Mouse (Mus musculus) liver, postnatal 0 days (tissue): ENCODE data around the gene Bicra. TPM values are rescaled to one million over a fixed set of nuclear protein-coding genes. Genes with fewer than 3 reads are reported as not detected.

ENCODE experiments used
- ATAC-seq: fragments of 200-750 bp; cut with Nextera tagmentation; 2 replicates; pipeline ENCODE4 v1.8.0; 2017; ENCODE audit warnings: mild to moderate bottlenecking, moderate library complexity
- DNase-seq: peaks from one replicate; pipeline ENCODE4 v3.0.0-alpha.2; 2016
- H3K27ac ChIP-seq: fragments of 300-500 bp; sonication (generic); 2 replicates; pipeline ENCODE4 v1.5.1; 2014; ENCODE audit warnings: antibody characterized with exemption, moderate library complexity, mild to moderate bottlenecking, low read depth
- H3K27me3 ChIP-seq: fragments of 300-500 bp; sonication (generic); 2 replicates; pipeline ENCODE4 v1.6.1; 2014; ENCODE audit warnings: low read length, control low read depth, mixed read lengths; ENCODE audit not compliant: insufficient read depth
- H3K36me3 ChIP-seq: fragments of 300-500 bp; sonication (generic); replicated peaks from 2 replicates; pipeline ENCODE4 v1.6.1; 2014; ENCODE audit warnings: mild to moderate bottlenecking, control low read depth, low read length, moderate library complexity, mixed read lengths; ENCODE audit not compliant: insufficient read depth
- H3K4me1 ChIP-seq: fragments of 300-500 bp; sonication (generic); 2 replicates; pipeline ENCODE4 v1.6.1; 2014; ENCODE audit warnings: antibody characterized with exemption, mild to moderate bottlenecking, control low read depth; ENCODE audit not compliant: insufficient read depth
- H3K4me2 ChIP-seq: fragments of 300-500 bp; sonication (generic); 2 replicates; pipeline ENCODE4 v1.6.1; 2014; ENCODE audit warnings: low read depth, mild to moderate bottlenecking, low read length, moderate library complexity, mixed read lengths
- H3K4me3 ChIP-seq: fragments of 300-500 bp; sonication (generic); 2 replicates; pipeline ENCODE4 v1.5.1; 2014; ENCODE audit warnings: low read depth, low read length
- H3K9ac ChIP-seq: fragments of 300-500 bp; sonication (generic); replicated peaks from 2 replicates; pipeline ENCODE4 v1.6.1; 2014; ENCODE audit warnings: mild to moderate bottlenecking, moderate library complexity
- H3K9me3 ChIP-seq: fragments of 300-500 bp; sonication (generic); 2 replicates; pipeline ENCODE4 v1.6.1; 2016; ENCODE audit warnings: mild to moderate bottlenecking, control low read depth, low read length, mixed read lengths
- CTCF ChIP-seq: sonication (generic); IDR thresholded peaks from 2 replicates; pipeline ENCODE4 v1.5.1; 2016; ENCODE audit warnings: antibody characterized with exemption, low read depth
- EP300 ChIP-seq: IDR thresholded peaks from 2 replicates; pipeline ENCODE4 v1.6.1; 2016; ENCODE audit warnings: antibody characterized with exemption, low read depth, mild to moderate bottlenecking
- WGBS: fragments of 180-500 bp; shearing (Covaris S2); extraction: QIAGEN DNeasy Blood & Tissue Kit; methylation state at CpG from one replicate; pipeline ENCODE4 v1.1.7; 2014; ENCODE audit not compliant: insufficient replicate concordance; 5-methylcytosine and 5-hydroxymethylcytosine counted together
- polyA plus RNA-seq: library from polyadenylated mRNA; unstranded; fragments of >200 nt; fragmentation: Nextera tagmentation; extraction: Ambion mirVana; gene quantifications from 2 replicates; pipeline ENCODE4 v1.2.1, GENCODE M21; 2015

Bicra gene
- 0.95 and 1.0 TPM in 2 replicates for polyA plus RNA-seq

GRCm38 (mm10) chr7:16047338-16048146, at the start of gene Bicra:
Gene Bicra, minus strand, starts transcription at chr7:16047921.
- Histone ChIP-seq H3K9ac (peak within 1 kb of the TSS; percentile 95), H3K27ac (peak within 1 kb of the TSS; percentile 94), H3K27me3 (no peaks in the 10 kb centered on the region), H3K4me1 (peaks cover 63% of the 10 kb centered on the region), H3K4me3 (peak within 1 kb of the TSS; percentile 87), H3K9me3 (no peaks in the 10 kb centered on the region), H3K36me3 (no peaks in the 10 kb centered on the region), H3K4me2 (peak within 1 kb of the TSS; percentile 82)
- 0% methylated on average over 39 of the region's 69 CpGs for WGBS
- TF ChIP-seq CTCF: no peak
- TF ChIP-seq EP300: 0 out of 2 replicates have a peak, but pooled peaks have one; percentile 13
- peak; percentile 66 for ATAC-seq
- DNase-seq: peak; percentile 88

DNA sequence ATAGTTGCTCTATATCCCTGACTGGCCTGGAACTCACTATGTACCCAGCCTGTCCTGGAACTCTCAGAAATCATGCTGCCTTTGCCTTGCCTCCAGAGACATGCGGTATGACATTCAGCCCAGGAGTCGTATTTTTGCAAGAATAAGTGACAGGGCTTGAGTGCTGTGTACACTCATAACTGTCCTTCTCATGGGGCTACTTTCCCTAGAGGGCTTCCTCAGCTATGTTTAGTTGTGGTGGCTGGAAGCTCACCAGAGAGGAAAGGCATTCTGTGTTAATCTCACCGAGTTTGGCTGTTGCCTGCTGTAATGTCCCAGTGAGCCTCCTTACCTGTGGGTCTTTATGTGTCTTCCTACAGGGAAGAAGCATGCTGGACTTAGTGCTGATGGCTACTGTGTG, 46.9 kb upstream of the Bicra start:
- Histone ChIP-seq H3K4me1 (peaks cover 15% of the 10 kb centered on the region), H3K36me3 (no peaks in the 10 kb centered on the region), H3K4me2 (no peak overlapping the region), H3K27me3 (peaks cover 3% of the 10 kb centered on the region; the same call in 1 of the 2 replicates), H3K4me3 (no peak overlapping the region), H3K27ac (no peak overlapping the region), H3K9me3 (no peaks in the 10 kb centered on the region), H3K9ac (no peak overlapping the region)
- no peak for ATAC-seq
- no peak for TF ChIP-seq EP300
- no peak for TF ChIP-seq CTCF
- WGBS: 75% methylated on average over 3 of the region's 3 CpGs
- DNase-seq: no peak

- WGBS: 66% methylated on average over 2 of the region's 2 CpGs
- no peak overlapping the region for H3K27ac ChIP-seq
- no peaks in the 10 kb centered on the region for H3K9me3 ChIP-seq
- no peak overlapping the region for H3K9ac ChIP-seq
- peaks cover 3% of the 10 kb centered on the region; the same call in 1 of the 2 replicates for H3K27me3 ChIP-seq
- DNase-seq (no peak), ATAC-seq (no peak)
- no peaks in the 10 kb centered on the region for H3K4me1 ChIP-seq
- TF ChIP-seq EP300 (no peak), CTCF (no peak)
- no peak overlapping the region for H3K4me3 ChIP-seq
- no peak overlapping the region for H3K4me2 ChIP-seq
- no peaks in the 10 kb centered on the region for H3K36me3 ChIP-seq
Measured at GRCm38 (mm10) chr7:16087587-16087986, 39.9 kb upstream of the Bicra start.

DNA sequence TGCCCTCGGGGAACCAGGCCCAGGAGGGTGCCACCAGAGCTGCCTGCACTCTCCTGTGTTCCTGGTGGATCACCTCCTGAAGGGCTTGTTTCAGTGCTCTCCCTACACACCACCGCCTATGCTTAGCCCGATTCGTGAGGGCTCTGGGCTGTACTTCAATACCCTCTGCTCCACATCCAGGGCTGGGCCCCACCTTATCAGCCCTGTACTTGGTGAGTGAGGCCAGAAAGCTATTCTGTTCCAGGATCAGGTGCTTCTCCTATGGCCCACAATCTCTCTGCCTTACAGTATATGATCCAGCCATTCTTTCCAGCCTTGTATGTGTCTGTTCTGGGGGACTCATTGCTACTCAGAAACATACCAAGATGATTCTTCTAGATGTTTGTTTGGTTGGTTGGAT, 35.6 kb upstream of the Bicra start:
- Histone ChIP-seq H3K27ac (no peak overlapping the region), H3K4me2 (no peak overlapping the region), H3K9ac (no peak overlapping the region), H3K4me1 (no peaks in the 10 kb centered on the region), H3K4me3 (no peak overlapping the region), H3K9me3 (no peaks in the 10 kb centered on the region), H3K27me3 (no peaks in the 10 kb centered on the region), H3K36me3 (no peaks in the 10 kb centered on the region)
- WGBS: 68% methylated on average over 4 of the region's 4 CpGs
- ATAC-seq: no peak
- no peak for DNase-seq
- no peak for TF ChIP-seq EP300
- TF ChIP-seq CTCF: no peak

DNA sequence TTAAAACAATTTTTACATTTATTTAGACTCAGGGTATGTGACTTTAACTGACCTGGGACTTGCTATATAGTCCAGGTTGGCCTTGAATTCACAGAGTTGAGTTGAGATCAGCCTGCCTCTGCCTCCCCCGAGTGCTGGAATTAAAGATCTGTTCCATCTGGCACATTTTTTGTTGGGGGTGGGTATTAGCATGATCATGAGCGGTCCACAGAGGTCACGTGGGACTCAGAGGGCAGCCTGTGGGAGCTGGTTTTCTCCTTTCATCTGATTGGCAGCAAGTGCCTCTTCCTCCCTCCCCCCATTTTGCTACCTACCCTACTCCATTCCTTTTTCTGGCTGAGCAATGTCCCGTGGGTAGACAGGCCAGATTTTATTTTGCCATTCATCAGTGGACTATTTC, 32.9 kb upstream of the Bicra start:
- Histone ChIP-seq H3K27me3 (no peaks in the 10 kb centered on the region), H3K4me3 (no peak overlapping the region), H3K27ac (no peak overlapping the region), H3K9me3 (no peaks in the 10 kb centered on the region), H3K9ac (no peak overlapping the region), H3K4me2 (no peak overlapping the region), H3K36me3 (no peaks in the 10 kb centered on the region), H3K4me1 (no peaks in the 10 kb centered on the region)
- DNase-seq (no peak), ATAC-seq (no peak)
- no peak for TF ChIP-seq CTCF
- TF ChIP-seq EP300: no peak
- 67% methylated on average over 4 of the region's 4 CpGs for WGBS

- H3K9ac ChIP-seq: no peak overlapping the region
- H3K36me3 ChIP-seq: no peaks in the 10 kb centered on the region
- WGBS: 45% methylated on average over 1 of the region's 1 CpGs
- no peak overlapping the region for H3K4me2 ChIP-seq
- H3K27me3 ChIP-seq: no peaks in the 10 kb centered on the region
- TF ChIP-seq EP300: no peak
- no peak for TF ChIP-seq CTCF
- H3K9me3 ChIP-seq: no peaks in the 10 kb centered on the region
- DNase-seq: no peak
- no peak overlapping the region for H3K4me3 ChIP-seq
- ATAC-seq: no peak
- no peaks in the 10 kb centered on the region for H3K4me1 ChIP-seq
- H3K27ac ChIP-seq: no peak overlapping the region
Measured at GRCm38 (mm10) chr7:16079947-16080346, 32.2 kb upstream of the Bicra start.
